Mouse (Mus musculus) ES-Bruce4 (cell line): ENCODE data around the gene Pla2g5. TPM values are rescaled to one million over a fixed set of nuclear protein-coding genes. Genes with fewer than 3 reads are reported as not detected.
A peak's percentile ranks its signal among the peaks of the same experiment; 100 is the strongest.
"Not testable (repeated sequence)": the region's sequence is repeated elsewhere in the genome, so short reads cannot be mapped to it uniquely, and the experiment has no call there.

ENCODE experiments used
- H3K27ac ChIP-seq: 2 replicates; pipeline ENCODE4 v1.5.1; 2012; ENCODE audit warnings: low read length, inconsistent platforms; ENCODE audit not compliant: insufficient read depth
- H3K27me3 ChIP-seq: 2 replicates; pipeline ENCODE4 v1.6.1; 2012; ENCODE audit warnings: mild to moderate bottlenecking, low read length, inconsistent platforms; ENCODE audit not compliant: control insufficient read depth, poor library complexity, insufficient read depth, severe bottlenecking
- H3K36me3 ChIP-seq: 2 replicates; pipeline ENCODE4 v1.6.1; 2012; ENCODE audit warnings: inconsistent platforms, mild to moderate bottlenecking, low read length, moderate library complexity; ENCODE audit not compliant: control insufficient read depth, poor library complexity, insufficient read depth, severe bottlenecking
- H3K4me1 ChIP-seq: one replicate; pipeline ENCODE4 v1.8.1; 2011; ENCODE audit warnings: low read length; ENCODE audit not compliant: control insufficient read depth, insufficient read depth
- H3K4me3 ChIP-seq: 2 replicates; pipeline ENCODE4 v1.5.1; 2011; ENCODE audit warnings: low read depth, mild to moderate bottlenecking, low read length
- H3K9ac ChIP-seq: 2 replicates; pipeline ENCODE4 v1.6.1; 2012; ENCODE audit warnings: low read depth, mild to moderate bottlenecking, inconsistent platforms; ENCODE audit not compliant: poor library complexity, severe bottlenecking
- H3K9me3 ChIP-seq: replicated peaks from 2 replicates; pipeline ENCODE4 v1.6.1; 2012; ENCODE audit warnings: mild to moderate bottlenecking, low read length, inconsistent platforms; ENCODE audit not compliant: control insufficient read depth, poor library complexity, insufficient read depth, severe bottlenecking
- CTCF ChIP-seq: IDR thresholded peaks from one replicate; pipeline ENCODE4 v1.8.1; 2011; ENCODE audit warnings: low read depth, low read length
- EP300 ChIP-seq: IDR thresholded peaks from 2 replicates; pipeline ENCODE4 v1.6.1; 2011; ENCODE audit warnings: low read depth, low read length; ENCODE audit not compliant: insufficient read depth
- POLR2A ChIP-seq: IDR thresholded peaks from one replicate; pipeline ENCODE4 v1.8.1; 2011; ENCODE audit warnings: low read length; ENCODE audit not compliant: insufficient read depth
- polyA plus RNA-seq: library from polyadenylated mRNA; stranded (reverse); fragments of >200 nt; gene quantifications from 2 replicates; pipeline ENCODE4 v1.2.4, GENCODE M21; 2011; ENCODE audit warnings: low read depth; ENCODE audit not compliant: missing spikeins, insufficient read depth, insufficient read length

Pla2g5 gene
- polyA plus RNA-seq, 1 experiment: 12.3 TPM

- H3K27ac ChIP-seq: no peak overlapping the region
- H3K36me3 ChIP-seq: no peaks in the 10 kb centered on the region
- no peak overlapping the region for H3K9ac ChIP-seq
- no peak overlapping the region for H3K4me3 ChIP-seq
- no peaks in the 10 kb centered on the region for H3K4me1 ChIP-seq
- no peaks in the 10 kb centered on the region for H3K9me3 ChIP-seq
- TF ChIP-seq POLR2A: no peak
- no peaks in the 10 kb centered on the region for H3K27me3 ChIP-seq
Observed at GRCm38 (mm10) chr4:138827147-138827546, 36.1 kb downstream of the Pla2g5 start.

DNA sequence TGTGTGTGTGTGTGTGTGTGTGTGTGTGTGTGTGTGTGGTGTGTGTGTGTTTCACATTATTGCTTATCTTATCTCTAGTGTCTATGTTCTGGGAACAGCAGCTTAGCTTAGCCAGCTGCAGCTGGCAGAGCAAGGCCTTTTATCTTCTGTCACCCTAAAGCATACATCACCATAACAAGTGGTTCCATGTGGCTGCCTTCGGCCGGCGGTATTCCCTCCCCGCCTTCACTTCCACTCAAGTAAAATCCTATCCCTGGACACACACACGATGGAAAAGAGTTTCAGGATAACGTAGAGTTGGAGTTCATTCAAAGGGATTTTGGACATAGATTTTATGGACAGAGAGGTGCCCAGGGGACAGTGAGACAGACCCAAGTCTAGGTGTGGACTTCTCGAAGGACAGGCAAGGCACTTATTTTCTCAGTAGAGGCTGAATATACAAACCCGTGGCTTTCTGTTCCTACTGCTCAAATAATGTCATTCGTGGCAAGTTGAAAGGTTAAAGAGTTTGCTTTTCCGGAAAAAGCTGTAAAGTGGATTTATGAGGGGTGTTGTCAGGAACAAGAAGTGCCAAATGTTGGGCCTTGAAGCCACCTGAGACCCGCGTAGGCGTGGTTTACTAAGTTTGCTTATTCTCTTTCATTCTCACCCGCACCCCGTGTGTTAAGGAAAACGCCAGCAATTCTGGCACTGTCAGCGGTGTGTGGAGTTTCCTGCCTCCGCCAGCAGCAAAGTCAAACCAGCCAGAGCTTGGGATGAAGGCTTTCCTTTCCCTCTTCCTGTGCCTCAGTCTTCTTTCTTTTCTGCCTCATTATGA lies 37.3 kb downstream of the Pla2g5 start:
- 0 out of 2 replicates have a peak, but pooled peaks cover 3% of the 10 kb centered on the region for H3K9me3 ChIP-seq
- no peak overlapping the region for H3K4me3 ChIP-seq
- no peak for TF ChIP-seq EP300
- TF ChIP-seq POLR2A: no peak
- no peak for TF ChIP-seq CTCF
- H3K27ac ChIP-seq: no peak overlapping the region
- no peaks in the 10 kb centered on the region for H3K4me1 ChIP-seq
- H3K36me3 ChIP-seq: no peaks in the 10 kb centered on the region
- H3K9ac ChIP-seq: no peak overlapping the region
- no peaks in the 10 kb centered on the region for H3K27me3 ChIP-seq

- TF ChIP-seq EP300: no peak
- TF ChIP-seq CTCF: peak; percentile 10
- TF ChIP-seq POLR2A: no peak
- Histone ChIP-seq H3K36me3 (no peaks in the 10 kb centered on the region), H3K4me1 (no peaks in the 10 kb centered on the region), H3K9me3 (0 out of 2 replicates have a peak, but pooled peaks cover 3% of the 10 kb centered on the region), H3K4me3 (no peak overlapping the region), H3K27me3 (no peaks in the 10 kb centered on the region), H3K9ac (no peak overlapping the region), H3K27ac (no peak overlapping the region)
Observed at GRCm38 (mm10) chr4:138824660-138825059, 38.6 kb downstream of the Pla2g5 start.

GRCm38 (mm10) chr4:138824161-138824560 lies 39.1 kb downstream of the Pla2g5 start:
- H3K27ac ChIP-seq, H3K36me3 ChIP-seq, H3K4me3 ChIP-seq, H3K4me1 ChIP-seq, H3K27me3 ChIP-seq, H3K9ac ChIP-seq, H3K9me3 ChIP-seq: not testable (repeated sequence)
- peak; percentile 0 for TF ChIP-seq CTCF

GRCm38 (mm10) chr4:138821036-138821435 lies 42.2 kb downstream of the Pla2g5 start:
- no peak overlapping the region for H3K9ac ChIP-seq
- no peak overlapping the region for H3K27ac ChIP-seq
- no peaks in the 10 kb centered on the region for H3K36me3 ChIP-seq
- no peak overlapping the region for H3K4me3 ChIP-seq
- no peaks in the 10 kb centered on the region for H3K4me1 ChIP-seq
- H3K9me3 ChIP-seq: 0 out of 2 replicates have a peak, but pooled peaks cover 3% of the 10 kb centered on the region
- TF ChIP-seq EP300 (no peak), CTCF (no peak), POLR2A (no peak)
- H3K27me3 ChIP-seq: no peaks in the 10 kb centered on the region

GRCm38 (mm10) chr4:138819101-138819500 lies 44.2 kb downstream of the Pla2g5 start:
- no peak overlapping the region for H3K4me3 ChIP-seq
- TF ChIP-seq POLR2A: no peak
- TF ChIP-seq EP300: no peak
- TF ChIP-seq CTCF: no peak
- H3K27me3 ChIP-seq: no peaks in the 10 kb centered on the region
- H3K27ac ChIP-seq: no peak overlapping the region
- no peak overlapping the region for H3K9ac ChIP-seq
- 0 out of 2 replicates have a peak, but pooled peaks cover 3% of the 10 kb centered on the region for H3K9me3 ChIP-seq
- H3K36me3 ChIP-seq: no peaks in the 10 kb centered on the region
- H3K4me1 ChIP-seq: no peaks in the 10 kb centered on the region
